Mouse (Mus musculus) hindbrain, embryonic 12.5 days (tissue): ENCODE measurements around the gene Adgrg2. TPM values are rescaled to one million over a fixed set of nuclear protein-coding genes. Genes with fewer than 3 reads are reported as not detected.

Experiments
- ATAC-seq: fragments of 200-750 bp; cut with Nextera tagmentation; 2 replicates; pipeline ENCODE4 v1.8.0; 2017; ENCODE audit warnings: moderate TSS enrichment; ENCODE audit not compliant: low FRiP score
- H3K27ac ChIP-seq: fragments of 300-500 bp; sonication (generic); 2 replicates; pipeline ENCODE4 v1.5.1; 2016; ENCODE audit warnings: mild to moderate bottlenecking
- H3K27me3 ChIP-seq: fragments of 300-500 bp; sonication (generic); 2 replicates; pipeline ENCODE4 v1.6.1; 2016; ENCODE audit warnings: mild to moderate bottlenecking
- H3K36me3 ChIP-seq: fragments of 300-500 bp; sonication (generic); 2 replicates; pipeline ENCODE4 v1.6.1; 2016; ENCODE audit warnings: mild to moderate bottlenecking
- H3K4me1 ChIP-seq: fragments of 300-500 bp; sonication (generic); 2 replicates; pipeline ENCODE4 v1.6.1; 2016
- H3K4me2 ChIP-seq: fragments of 300-500 bp; sonication (generic); replicated peaks from 2 replicates; pipeline ENCODE4 v1.6.1; 2016; ENCODE audit warnings: mild to moderate bottlenecking
- H3K4me3 ChIP-seq: fragments of 300-500 bp; sonication (generic); 2 replicates; pipeline ENCODE4 v1.5.1; 2016; ENCODE audit warnings: mild to moderate bottlenecking
- H3K9ac ChIP-seq: fragments of 300-500 bp; sonication (generic); 2 replicates; pipeline ENCODE4 v1.6.1; 2016; ENCODE audit warnings: mild to moderate bottlenecking, moderate library complexity
- H3K9me3 ChIP-seq: fragments of 300-500 bp; sonication (generic); replicated peaks from 2 replicates; pipeline ENCODE4 v1.6.1; 2016; ENCODE audit warnings: mild to moderate bottlenecking
- WGBS: fragments of 180-500 bp; shearing (Covaris S2); methylation state at CpG from one replicate; pipeline ENCODE4 v1.1.7; 2016; 5-methylcytosine and 5-hydroxymethylcytosine counted together
- polyA plus RNA-seq: library from polyadenylated mRNA; unstranded; fragments of >200 nt; fragmentation: Nextera tagmentation; extraction: Ambion mirVana; gene quantifications from 2 replicates; pipeline ENCODE4 v1.2.1, GENCODE M21; 2016

The Adgrg2 gene
- polyA plus RNA-seq, 1 experiment from 2014 or later, result 1.8 TPM

- Histone ChIP-seq H3K4me1 (no peaks in the 10 kb centered on the region), H3K36me3 (no peaks in the 10 kb centered on the region), H3K9ac (no peak overlapping the region), H3K9me3 (no peaks in the 10 kb centered on the region), H3K4me2 (no peak overlapping the region), H3K4me3 (no peak overlapping the region), H3K27ac (no peak overlapping the region), H3K27me3 (0 out of 2 replicates have a peak, but pooled peaks cover 3% of the 10 kb centered on the region)
- ATAC-seq, result no peak
- WGBS, result 76% methylated on average over 1 of the region's 1 CpGs
These were observed 118.6 kb downstream of the Adgrg2 start for GRCm38 (mm10) chrX:160509046-160509445.

DNA sequence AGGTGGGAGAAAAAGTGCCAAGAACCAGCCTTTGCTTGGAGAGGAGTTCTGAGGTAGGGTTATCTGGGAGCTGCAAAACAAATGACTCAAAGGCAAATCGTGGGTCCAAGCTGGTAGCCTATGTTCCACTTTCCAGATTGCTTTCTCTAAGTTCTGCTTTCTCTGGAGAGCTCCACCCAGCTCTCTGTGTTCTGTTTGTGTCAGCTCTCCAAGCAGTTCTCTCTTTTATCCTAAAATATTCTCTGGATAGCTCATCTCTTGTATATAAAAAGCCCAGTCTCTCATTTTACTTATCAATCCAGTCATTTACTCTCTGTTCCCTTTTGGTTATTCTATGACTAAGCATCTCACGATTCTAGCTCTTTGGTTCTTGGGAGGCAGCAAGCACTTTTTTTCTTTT lies 119.7 kb downstream of the Adgrg2 start:
- no peak for ATAC-seq
- H3K4me2 ChIP-seq, result no peak overlapping the region
- H3K4me1 ChIP-seq, result no peaks in the 10 kb centered on the region
- no peak overlapping the region for H3K27ac ChIP-seq
- no peaks in the 10 kb centered on the region for H3K36me3 ChIP-seq
- no peak overlapping the region for H3K4me3 ChIP-seq
- no peak overlapping the region for H3K9ac ChIP-seq
- H3K9me3 ChIP-seq, result no peaks in the 10 kb centered on the region
- WGBS, result 74% methylated on average over 2 of the region's 2 CpGs
- 0 out of 2 replicates have a peak, but pooled peaks cover 3% of the 10 kb centered on the region for H3K27me3 ChIP-seq

DNA sequence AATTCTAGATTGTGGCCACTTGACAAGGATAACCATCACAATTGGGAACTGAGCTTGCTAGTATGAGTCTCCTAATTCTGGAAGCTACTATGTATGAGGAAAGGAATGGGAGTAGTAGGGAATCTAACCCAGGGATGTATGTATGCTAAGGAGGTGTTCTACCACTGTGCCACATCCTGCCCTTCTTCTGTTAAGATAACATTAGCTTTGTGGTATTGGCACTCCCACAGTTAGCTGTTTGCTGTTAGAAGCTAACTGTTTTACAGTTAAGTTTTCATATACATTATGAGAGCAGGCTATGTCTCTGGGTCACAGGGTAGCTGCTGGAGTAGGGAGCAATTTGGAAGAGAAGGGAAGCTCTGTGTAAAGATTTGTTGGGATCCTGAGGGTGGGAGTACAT lies 125.5 kb downstream of the Adgrg2 start:
- Histone ChIP-seq H3K27me3 (0 out of 2 replicates have a peak, but pooled peaks cover 3% of the 10 kb centered on the region), H3K4me1 (no peaks in the 10 kb centered on the region), H3K9me3 (no peaks in the 10 kb centered on the region), H3K4me2 (no peak overlapping the region), H3K4me3 (no peak overlapping the region), H3K9ac (no peak overlapping the region), H3K27ac (no peak overlapping the region), H3K36me3 (no peaks in the 10 kb centered on the region)
- no peak for ATAC-seq

GRCm38 (mm10) chrX:160542772-160543171 lies 152.3 kb downstream of the Adgrg2 start:
- Histone ChIP-seq H3K27ac (no peak overlapping the region), H3K4me2 (no peak overlapping the region), H3K27me3 (peaks cover 3% of the 10 kb centered on the region), H3K4me1 (no peaks in the 10 kb centered on the region), H3K9me3 (no peaks in the 10 kb centered on the region), H3K9ac (no peak overlapping the region), H3K36me3 (no peaks in the 10 kb centered on the region), H3K4me3 (no peak overlapping the region)
- ATAC-seq, result no peak
- WGBS, result 85% methylated on average over 2 of the region's 2 CpGs

Other genes with a start within 250 kb of the Adgrg2 start
- 20.0 and 20.3 TPM in 2 replicates for gene Phka2, start 111.5 kb downstream of the Adgrg2 start, polyA plus RNA-seq